Mouse (Mus musculus): Measurements from ENCODE around the gene Pkp2. TPM values are rescaled to one million over a fixed set of nuclear protein-coding genes. Genes with fewer than 3 reads are reported as not detected.
A peak's percentile ranks its signal among the peaks of the same experiment; 100 is the strongest.
"Not testable (repeated sequence)": the region's sequence is repeated elsewhere in the genome, so short reads cannot be mapped to it uniquely, and the experiment has no call there.

Gene Pkp2
- polyA plus RNA-seq (2017; shearing (Covaris generic)), result under 1 TPM in 1 of 2 experiments, not detected in 1; 0.29 TPM

GRCm38 (mm10) chr16:16213079-16213760 lies at the start of gene Pkp2:
TSS of gene Pkp2 (plus strand) at chr16:16213318.
- ATAC-seq, result peak; percentile 40

- ATAC-seq, result no peak
Measured at GRCm38 (mm10) chr16:16197374-16197773, 15.7 kb upstream of the Pkp2 start.

GRCm38 (mm10) chr16:16201991-16202390 lies 11.1 kb upstream of the Pkp2 start:
- peak; percentile 63 for ATAC-seq

- ATAC-seq, result no peak
Measured at GRCm38 (mm10) chr16:16204648-16205047, 8.5 kb upstream of the Pkp2 start.

GRCm38 (mm10) chr16:16212723-16213078 lies 417 bp upstream of the Pkp2 start:
- ATAC-seq, result no peak

GRCm38 (mm10) chr16:16213761-16214305 lies 715 bp downstream of the Pkp2 start:
- ATAC-seq, result no peak

GRCm38 (mm10) chr16:16215645-16216387 lies 2.7 kb downstream of the Pkp2 start:
- no peak for ATAC-seq

GRCm38 (mm10) chr16:16216934-16217333 lies 3.8 kb downstream of the Pkp2 start:
- no peak for ATAC-seq

GRCm38 (mm10) chr16:16219835-16220234 lies 6.7 kb downstream of the Pkp2 start:
- ATAC-seq, result no peak

- ATAC-seq, result no peak
Measured at GRCm38 (mm10) chr16:16222651-16223050, 9.5 kb downstream of the Pkp2 start.

- ATAC-seq, result no peak
Measured at GRCm38 (mm10) chr16:16224506-16224924, 11.4 kb downstream of the Pkp2 start.

GRCm38 (mm10) chr16:16225828-16226227 lies 12.7 kb downstream of the Pkp2 start:
- no peak for ATAC-seq

- ATAC-seq, result no peak
Measured at GRCm38 (mm10) chr16:16230439-16230838, 17.3 kb downstream of the Pkp2 start.

- ATAC-seq, result peak; percentile 40
Measured at GRCm38 (mm10) chr16:16233919-16234318, 20.8 kb downstream of the Pkp2 start.

GRCm38 (mm10) chr16:16236681-16237080 lies 23.6 kb downstream of the Pkp2 start:
- not testable (repeated sequence) for ATAC-seq

GRCm38 (mm10) chr16:16238356-16238755 lies 25.2 kb downstream of the Pkp2 start:
- no peak for ATAC-seq

- no peak for ATAC-seq
Measured at GRCm38 (mm10) chr16:16244711-16245110, 31.6 kb downstream of the Pkp2 start.

GRCm38 (mm10) chr16:16250470-16250869 lies 37.4 kb downstream of the Pkp2 start:
- ATAC-seq, result no peak

- no peak for ATAC-seq
Measured at GRCm38 (mm10) chr16:16253326-16254074, 40.4 kb downstream of the Pkp2 start.

- ATAC-seq, result no peak
Measured at GRCm38 (mm10) chr16:16255217-16255616, 42.1 kb downstream of the Pkp2 start.

- ATAC-seq, result no peak
Measured at GRCm38 (mm10) chr16:16255874-16256273, 42.8 kb downstream of the Pkp2 start.

- no peak for ATAC-seq
Measured at GRCm38 (mm10) chr16:16256672-16257071, 43.6 kb downstream of the Pkp2 start.

- ATAC-seq, result no peak
Measured at GRCm38 (mm10) chr16:16260882-16261281, 47.8 kb downstream of the Pkp2 start.

Measured in activated CD4-positive, CD25-positive, alpha-beta regulatory T cell, adult 4 months (primary cell).